Mouse (Mus musculus) CD4-positive, CD25-positive, alpha-beta regulatory T cell, adult 9 weeks (primary cell): ENCODE results near the gene Relb. TPM values are rescaled to one million over a fixed set of nuclear protein-coding genes. Genes with fewer than 3 reads are reported as not detected.

Experiments used
- polyA plus RNA-seq: library from polyadenylated mRNA; unstranded; fragments of 100-300 nt; shearing (Covaris generic); gene quantifications from one replicate; pipeline ENCODE4 v1.2.1, GENCODE M21; 2017

Relb gene
- polyA plus RNA-seq = 16.2 TPM

GRCm38 (mm10) chr7:19629361-19629734 is at the start of gene Relb:
Gene Relb (minus strand): TSS chr7:19629438.

GRCm38 (mm10) chr7:19677872-19678271 is 48.6 kb upstream of the Relb start, which contains the start of gene Apoc2:
Gene Apoc2 (minus strand): TSS chr7:19677941.

GRCm38 (mm10) chr7:19664955-19665841 is 36.0 kb upstream of the Relb start, which contains the start of gene Clptm1:
Gene Clptm1 (minus strand): TSS chr7:19665033.

GRCm38 (mm10) chr7:19603849-19604605 is 25.2 kb downstream of the Relb start, which contains the start of gene Clasrp:
Gene Clasrp (minus strand): TSS chr7:19604486.

GRCm38 (mm10) chr7:19577141-19577852 is 51.9 kb downstream of the Relb start, which contains the start of the genes Zfp296 and Gemin7:
Gene Zfp296 (plus strand): TSS chr7:19577287.
Gene Gemin7 (minus strand): TSS chr7:19577595.

GRCm38 (mm10) chr7:19562643-19563410 is 66.4 kb downstream of the Relb start, which contains the start of gene Ppp1r37:
Gene Ppp1r37 (minus strand): TSS chr7:19563076.

Other genes with a start within 250 kb of the Relb start
- gene Ercc2, start 247.4 kb downstream of the Relb start, polyA plus RNA-seq = 11.8 TPM
- gene Klc3, start 225.3 kb downstream of the Relb start, polyA plus RNA-seq = 16.4 TPM
- gene Ckm, start 224.7 kb downstream of the Relb start, polyA plus RNA-seq = not detected
- gene Mark4, start 170.6 kb downstream of the Relb start, polyA plus RNA-seq = 1.2 TPM
- not detected for gene Exoc3l2, start 166.1 kb downstream of the Relb start, polyA plus RNA-seq
- 0.47 TPM for gene Bloc1s3, start 121.1 kb downstream of the Relb start, polyA plus RNA-seq
- 128 TPM for gene Trappc6a, start 121.0 kb downstream of the Relb start, polyA plus RNA-seq
- not detected for gene Nkpd1, start 111.6 kb downstream of the Relb start, polyA plus RNA-seq
- 3.6 TPM for gene Ppp1r37, start 66.4 kb downstream of the Relb start, polyA plus RNA-seq
- 2.1 TPM for gene Zfp296, start 52.2 kb downstream of the Relb start, polyA plus RNA-seq
- 75.5 TPM for gene Gemin7, start 51.8 kb downstream of the Relb start, polyA plus RNA-seq
- 10.0 TPM for gene Clasrp, start 25.0 kb downstream of the Relb start, polyA plus RNA-seq
- 130 TPM for gene Clptm1, start 35.6 kb upstream of the Relb start, polyA plus RNA-seq
- not detected for gene Apoc2, start 48.5 kb upstream of the Relb start, polyA plus RNA-seq
- not detected for gene Gm44805, start 52.0 kb upstream of the Relb start, polyA plus RNA-seq
- not detected for gene Apoc4, start 52.0 kb upstream of the Relb start, polyA plus RNA-seq
- not detected for gene Apoc1, start 63.2 kb upstream of the Relb start, polyA plus RNA-seq
- 12.7 TPM for gene Apoe, start 69.8 kb upstream of the Relb start, polyA plus RNA-seq
- gene Tomm40, start 86.0 kb upstream of the Relb start, polyA plus RNA-seq = 12.9 TPM
- gene Nectin2, start 121.0 kb upstream of the Relb start, polyA plus RNA-seq = 1.1 TPM
- gene Bcam, start 141.6 kb upstream of the Relb start, polyA plus RNA-seq = 13.5 TPM
- gene Cblc, start 167.4 kb upstream of the Relb start, polyA plus RNA-seq = not detected
- gene Bcl3, start 193.3 kb upstream of the Relb start, polyA plus RNA-seq = 10.3 TPM
- 0.29 TPM for gene Gm19345, start 222.6 kb upstream of the Relb start, polyA plus RNA-seq
- gene Ceacam16, start 231.9 kb upstream of the Relb start, polyA plus RNA-seq = 0.21 TPM